In the genomic region with DNA sequence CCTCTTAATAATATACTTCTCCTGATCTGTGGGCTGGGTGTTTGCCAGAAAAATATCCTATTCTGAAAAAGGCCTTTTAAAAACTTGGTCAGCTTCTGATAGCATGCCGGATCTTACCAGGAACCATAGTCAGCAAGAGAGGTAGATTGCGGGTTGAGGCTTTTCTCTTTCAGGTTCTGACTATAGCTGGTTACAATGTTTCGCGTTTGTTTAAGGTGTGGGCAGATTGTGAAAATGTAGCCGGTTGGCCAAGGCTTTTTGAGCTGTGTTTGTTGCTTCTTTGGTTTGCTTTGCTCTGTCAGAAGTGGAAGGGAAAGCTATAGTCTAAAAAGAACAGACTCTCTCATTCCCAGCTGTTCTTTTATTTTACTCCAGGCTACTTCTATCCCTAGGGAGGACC, we compare ENCODE assay signal across 12 mouse cellular contexts.
"Had no signal": no experiment of that assay in that cellular context is flagged by ENCODE, and none has a peak within 500 bp of the region (broad histone marks: within the 10 kb centered on the region; RNA-seq: fewer than 3 reads in every experiment).

No protein-coding gene starts in this region.

- H3K36me3 ChIP-seq: limb, embryonic 13.5 days; neural tube, embryonic 13.5 days had no signal

- H3K27me3 ChIP-seq: limb, embryonic 13.5 days; neural tube, embryonic 13.5 days had no signal

- H3K4me1 ChIP-seq: limb, embryonic 13.5 days had no signal

- H3K27ac ChIP-seq: layer of hippocampus, adult 2 months; limb, embryonic 13.5 days; liver, embryonic 14.5 days; neural tube, embryonic 13.5 days had no signal

- H3K4me2 ChIP-seq: limb, embryonic 13.5 days; midbrain, embryonic 11.5 days; neural tube, embryonic 13.5 days had no signal

- H3K9me3 ChIP-seq: limb, embryonic 13.5 days; neural tube, embryonic 13.5 days had no signal

- DNase-seq: kidney, adult 11 months; kidney, postnatal 10 days; left cerebral cortex, postnatal 4 days; right cerebral cortex, postnatal 4 days; spleen, adult 18-20 months; thymus, postnatal 4 days had no signal

- H3K4me3 ChIP-seq: layer of hippocampus, adult 2 months; limb, embryonic 13.5 days; neural tube, embryonic 13.5 days had no signal

- H3K9ac ChIP-seq: limb, embryonic 13.5 days; liver, embryonic 14.5 days; neural tube, embryonic 13.5 days had no signal

- ATAC-seq: midbrain, embryonic 16.5 days had no signal
